In the genomic region with DNA sequence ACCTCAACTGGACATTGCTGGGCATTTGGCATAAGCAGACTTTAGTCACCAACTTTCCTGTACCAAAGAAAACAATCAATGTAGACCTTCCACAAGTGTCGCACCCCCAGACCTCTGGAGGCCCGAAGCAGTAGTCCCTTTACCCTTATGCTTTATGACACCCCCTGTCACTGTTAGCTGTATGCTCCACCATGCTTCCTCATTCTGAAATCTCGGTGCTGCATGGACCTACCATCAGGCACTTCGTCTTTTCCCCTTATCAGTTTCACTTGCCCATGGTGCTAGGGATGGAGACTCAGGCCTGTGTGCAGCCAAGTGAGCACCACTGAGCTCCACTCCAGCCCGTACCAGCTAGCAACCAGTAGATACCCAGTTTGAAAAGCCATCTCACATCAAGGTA, we compare ENCODE assay signal across 10 mouse cellular contexts. TPM values are rescaled to one million over a fixed set of nuclear protein-coding genes. Genes with fewer than 3 reads are reported as not detected.
DNase-seq lines count a peak whose midpoint lies in the region; ATAC-seq and TF ChIP-seq lines count a peak whose summit lies in the region.
"Had no signal": no experiment of that assay in that cellular context is flagged by ENCODE, and none has a peak within 500 bp of the region (broad histone marks: within the 10 kb centered on the region; RNA-seq: fewer than 3 reads in every experiment).

No protein-coding gene starts in this region.

- peak overlapping the region; percentile 87; the same call in 1 of the 2 replicates for H3K4me3 ChIP-seq in heart, adult 2 months
- peak overlapping the region; percentile 76 for H3K4me3 ChIP-seq in G1E (ENCODE audit: low read depth, low read length)
- H3K4me3 ChIP-seq in heart, postnatal 0 days (ENCODE audit: low read depth, low read length): no peak overlapping the region
- H3K4me3 ChIP-seq in liver, embryonic 16.5 days (ENCODE audit: low read depth, low read length): peak overlapping the region; percentile 3; the same call in 1 of the 2 replicates

- no peak overlapping the region for H3K27ac ChIP-seq in heart, adult 2 months
- H3K27ac ChIP-seq in heart, postnatal 0 days (ENCODE audit: low read depth): no peak overlapping the region
- no peak overlapping the region for H3K27ac ChIP-seq in liver, embryonic 16.5 days (ENCODE audit: low read length)

- TF ChIP-seq CTCF in heart, adult 2 months (IDR thresholded peaks at IDR 0.05): no peak
- TF ChIP-seq CTCF in G1E (IDR thresholded peaks at IDR 0.05; ENCODE audit: low read depth, low read length): no peak
- TF ChIP-seq CTCF in heart, postnatal 0 days (IDR thresholded peaks at IDR 0.05; ENCODE audit: low read depth): no peak

- intact Hi-C loops in heart, adult 2 months (cut with DNase I): no loop called here
- intact Hi-C loops in heart, postnatal 10 days (cut with DNase I): no loop called here

- no peak for TF ChIP-seq EP300 in heart, adult 2 months (IDR thresholded peaks at IDR 0.05; ENCODE audit: insufficient read depth, low read depth, low read length)
- no peak for TF ChIP-seq EP300 in heart, postnatal 0 days (IDR thresholded peaks at IDR 0.05; ENCODE audit: low read depth)

- H3K9me3 ChIP-seq in G1E (replicated peaks): no peaks in the 10 kb centered on the region
- no peaks in the 10 kb centered on the region for H3K9me3 ChIP-seq in heart, postnatal 0 days (replicated peaks; ENCODE audit: control insufficient read depth, low read length)
- no peaks in the 10 kb centered on the region for H3K9me3 ChIP-seq in liver, embryonic 16.5 days (replicated peaks; ENCODE audit: control insufficient read depth, low read length)

- 0 out of 2 replicates have a peak overlapping the region, but pooled peaks have one; percentile 73 for H3K4me2 ChIP-seq in heart, postnatal 0 days (ENCODE audit: low read depth, low read length)
- peak overlapping the region; percentile 70 for H3K4me2 ChIP-seq in liver, embryonic 16.5 days (ENCODE audit: low read depth, low read length)

- peaks cover 7% of the 10 kb centered on the region for H3K36me3 ChIP-seq in heart, adult 2 months (ENCODE audit: control insufficient read depth, insufficient read depth, low read length)
- H3K36me3 ChIP-seq in G1E (replicated peaks): peaks cover 60% of the 10 kb centered on the region
- H3K36me3 ChIP-seq in heart, postnatal 0 days (replicated peaks; ENCODE audit: control insufficient read depth, insufficient read depth, low read length): peaks cover 29% of the 10 kb centered on the region
- peaks cover 13% of the 10 kb centered on the region for H3K36me3 ChIP-seq in liver, embryonic 16.5 days (ENCODE audit: control insufficient read depth, insufficient read depth)

- no peak for DNase-seq in heart, adult 2 months
- no peak for DNase-seq in heart, postnatal 10 days
- DNase-seq in G1E (ENCODE audit: low spot score): no peak
- DNase-seq in heart, postnatal 0 days (ENCODE audit: low spot score): no peak
- no peak for DNase-seq in thymus, postnatal 14 days
- DNase-seq in gastrocnemius, postnatal 4 days (ENCODE audit: low spot score in 2 of 2): no peak
- DNase-seq: kidney, adult 2 months; thymus, adult 2 months had no signal

- no peak overlapping the region for H3K9ac ChIP-seq in heart, adult 2 months (ENCODE audit: low read depth, low read length)
- H3K9ac ChIP-seq in heart, postnatal 0 days (replicated peaks; ENCODE audit: low read depth, low read length): no peak overlapping the region
- no peak overlapping the region for H3K9ac ChIP-seq in liver, embryonic 16.5 days (ENCODE audit: low read depth, low read length)

- H3K4me1 ChIP-seq in heart, adult 2 months (ENCODE audit: control insufficient read depth, insufficient read depth, low read length): peaks cover 8% of the 10 kb centered on the region
- peaks cover 62% of the 10 kb centered on the region for H3K4me1 ChIP-seq in G1E (ENCODE audit: insufficient read depth, low read depth, low read length)
- H3K4me1 ChIP-seq in heart, postnatal 0 days (ENCODE audit: control insufficient read depth, insufficient read depth): peaks cover 15% of the 10 kb centered on the region
- peaks cover 19% of the 10 kb centered on the region for H3K4me1 ChIP-seq in liver, embryonic 16.5 days (ENCODE audit: control insufficient read depth, low read depth, low read length)

- H3K27me3 ChIP-seq in heart, adult 2 months (ENCODE audit: control insufficient read depth, insufficient read depth, low read length): no peaks in the 10 kb centered on the region
- H3K27me3 ChIP-seq in G1E (ENCODE audit: insufficient read depth, low read length): peaks cover 6% of the 10 kb centered on the region; the same call in 1 of the 2 replicates
- no peaks in the 10 kb centered on the region for H3K27me3 ChIP-seq in heart, postnatal 0 days (ENCODE audit: control insufficient read depth, insufficient read depth, low read length)
- H3K27me3 ChIP-seq in liver, embryonic 16.5 days (ENCODE audit: control insufficient read depth, insufficient read depth, low read depth, low read length): no peaks in the 10 kb centered on the region

- no peak for TF ChIP-seq POLR2A in heart, adult 2 months (IDR thresholded peaks at IDR 0.05; ENCODE audit: insufficient read depth, low read depth, low read length)

- H3K79me2 ChIP-seq in heart, adult 2 months (replicated peaks; ENCODE audit: control insufficient read depth, insufficient read depth, low read length): no peaks in the 10 kb centered on the region

- 69% methylated on average over 5 of the region's 5 CpGs for WGBS in heart, adult 2 months
- 72% methylated on average over 5 of the region's 5 CpGs for WGBS in heart, postnatal 0 days
- whole genome bisulfite sequencing in liver, embryonic 16.5 days (ENCODE audit: insufficient replicate concordance): 45% methylated on average over 5 of the region's 5 CpGs

- ATAC-seq in G1E (ENCODE audit: extremely low read depth, insufficient number of reproducible peaks, low FRiP score, poor library complexity, severe bottlenecking): no peak
- ATAC-seq in heart, postnatal 0 days (ENCODE audit: insufficient read depth, low read depth): no peak
- ATAC-seq in liver, embryonic 16.5 days (ENCODE audit: low read depth): no peak
- no peak for ATAC-seq in megakaryocyte-erythroid progenitor cell, adult 5-6 weeks (replicated peaks; ENCODE audit: low FRiP score, low TSS enrichment, poor library complexity, severe bottlenecking)

RNA-seq across cellular contexts. Expression of gene Fam69b, which starts 9.8 kb away (rescaled TPM):
- 10 to 100 TPM; 20.0 to 21.1 TPM for total RNA-seq in heart, adult 2 months (2021)
- 45.7 and 47.6 TPM in 2 replicates for polyA plus RNA-seq in heart, adult 2 months (2012; rRNA removed)
- 10 to 100 TPM; 13.8 to 16.8 TPM for total RNA-seq in heart, postnatal 10 days (2021)
- not detected in 2 replicates for total RNA-seq in G1E (2014; fragmentation: Nextera tagmentation)
- 0.22 TPM in 1 of 2 replicates, not detected in the other for total RNA-seq in G1E (2017)
- polyA plus RNA-seq in G1E (2012): not detected in 2 replicates
- total RNA-seq in heart, postnatal 0 days (2014; rRNA removed; ENCODE audit: low replicate concordance): 16.5 and 23.2 TPM in 2 replicates
- 7.7 and 9.7 TPM in 2 replicates for polyA plus RNA-seq in heart, postnatal 0 days (2015; fragmentation: Nextera tagmentation; extraction: Ambion mirVana)
- 0.61 and 1.3 TPM in 2 replicates for polyA plus RNA-seq in liver, embryonic 16.5 days (2015; fragmentation: Nextera tagmentation; extraction: Ambion mirVana)
- total RNA-seq in gastrocnemius, postnatal 4 days (2021): 1 to 10 TPM; 2.6 to 4.0 TPM
- 5.7 and 7.7 TPM in 2 replicates for total RNA-seq in megakaryocyte-erythroid progenitor cell, adult 5-6 weeks (2014; fragmentation: Nextera tagmentation)
- 6.8 and 8.0 TPM in 2 replicates for total RNA-seq in megakaryocyte-erythroid progenitor cell, adult 5-6 weeks (2017)

RNA-seq across cellular contexts. Expression of gene Lcn4, which starts 33.0 kb away (rescaled TPM):
- not detected for total RNA-seq in heart, adult 2 months (2021)
- polyA plus RNA-seq in heart, adult 2 months (2012; rRNA removed): not detected in 2 replicates
- not detected for total RNA-seq in heart, postnatal 10 days (2021)
- not detected in 2 replicates for total RNA-seq in G1E (2014; fragmentation: Nextera tagmentation)
- total RNA-seq in G1E (2017): not detected in 2 replicates
- polyA plus RNA-seq in G1E (2012): not detected in 2 replicates
- total RNA-seq in heart, postnatal 0 days (2014; rRNA removed; ENCODE audit: low replicate concordance): not detected in 2 replicates
- not detected in 2 replicates for polyA plus RNA-seq in heart, postnatal 0 days (2015; fragmentation: Nextera tagmentation; extraction: Ambion mirVana)
- not detected in 2 replicates for polyA plus RNA-seq in liver, embryonic 16.5 days (2015; fragmentation: Nextera tagmentation; extraction: Ambion mirVana)
- total RNA-seq in gastrocnemius, postnatal 4 days (2021): not detected
- total RNA-seq in megakaryocyte-erythroid progenitor cell, adult 5-6 weeks (2014; fragmentation: Nextera tagmentation): not detected in 2 replicates
- not detected in 2 replicates for total RNA-seq in megakaryocyte-erythroid progenitor cell, adult 5-6 weeks (2017)

RNA-seq across cellular contexts. Expression of gene Agpat2, which starts 33.8 kb away (rescaled TPM):
- 10 to 100 TPM; 52.8 to 59.2 TPM for total RNA-seq in heart, adult 2 months (2021)
- 117 and 142 TPM in 2 replicates for polyA plus RNA-seq in heart, adult 2 months (2012; rRNA removed)
- 10 to 100 TPM; 53.3 to 78.7 TPM for total RNA-seq in heart, postnatal 10 days (2021)
- total RNA-seq in G1E (2014; fragmentation: Nextera tagmentation) (4.7 and 6.9 TPM in 2 replicates), G1E (2017) (4.6 and 7.4 TPM in 2 replicates)
- polyA plus RNA-seq in G1E (2012): 6.0 and 6.1 TPM in 2 replicates
- 41.0 and 49.3 TPM in 2 replicates for total RNA-seq in heart, postnatal 0 days (2014; rRNA removed; ENCODE audit: low replicate concordance)
- 23.9 and 24.1 TPM in 2 replicates for polyA plus RNA-seq in heart, postnatal 0 days (2015; fragmentation: Nextera tagmentation; extraction: Ambion mirVana)
- 58.3 and 65.7 TPM in 2 replicates for polyA plus RNA-seq in liver, embryonic 16.5 days (2015; fragmentation: Nextera tagmentation; extraction: Ambion mirVana)
- total RNA-seq in gastrocnemius, postnatal 4 days (2021): 10 to 100 TPM; 12.1 to 19.0 TPM
- 14.8 and 15.2 TPM in 2 replicates for total RNA-seq in megakaryocyte-erythroid progenitor cell, adult 5-6 weeks (2014; fragmentation: Nextera tagmentation)
- 9.9 and 11.8 TPM in 2 replicates for total RNA-seq in megakaryocyte-erythroid progenitor cell, adult 5-6 weeks (2017)

RNA-seq across cellular contexts. Expression of gene Gm20532, which starts 51.6 kb away (rescaled TPM):
- not detected for total RNA-seq in heart, adult 2 months (2021)
- polyA plus RNA-seq in heart, adult 2 months (2012; rRNA removed): not detected in 2 replicates
- under 1 TPM in 1 of 2 experiments, not detected in 1; 0.36 TPM for total RNA-seq in heart, postnatal 10 days (2021)
- total RNA-seq in G1E (2014; fragmentation: Nextera tagmentation): not detected in 2 replicates
- total RNA-seq in G1E (2017): not detected in 2 replicates
- polyA plus RNA-seq in G1E (2012): not detected in 2 replicates
- total RNA-seq in heart, postnatal 0 days (2014; rRNA removed; ENCODE audit: low replicate concordance): not detected in 2 replicates
- not detected in 2 replicates for polyA plus RNA-seq in heart, postnatal 0 days (2015; fragmentation: Nextera tagmentation; extraction: Ambion mirVana)
- not detected in 2 replicates for polyA plus RNA-seq in liver, embryonic 16.5 days (2015; fragmentation: Nextera tagmentation; extraction: Ambion mirVana)
- total RNA-seq in gastrocnemius, postnatal 4 days (2021): not detected
- total RNA-seq in megakaryocyte-erythroid progenitor cell, adult 5-6 weeks (2014; fragmentation: Nextera tagmentation): not detected in 2 replicates
- total RNA-seq in megakaryocyte-erythroid progenitor cell, adult 5-6 weeks (2017): not detected in 2 replicates
- polyA plus RNA-seq: kidney, adult 2 months; thymus, adult 2 months had no signal

RNA-seq across cellular contexts. Expression of gene Egfl7, which starts 58.2 kb away (rescaled TPM):
- total RNA-seq in heart, adult 2 months (2021): 100 to 1,000 TPM; 102 to 111 TPM
- 499 and 610 TPM in 2 replicates for polyA plus RNA-seq in heart, adult 2 months (2012; rRNA removed)
- 100 to 1,000 TPM; 325 to 346 TPM for total RNA-seq in heart, postnatal 10 days (2021)
- 29.6 and 31.9 TPM in 2 replicates for total RNA-seq in G1E (2014; fragmentation: Nextera tagmentation)
- 160 and 228 TPM in 2 replicates for total RNA-seq in G1E (2017)
- polyA plus RNA-seq in G1E (2012): 131 and 136 TPM in 2 replicates
- total RNA-seq in heart, postnatal 0 days (2014; rRNA removed; ENCODE audit: low replicate concordance): 375 and 401 TPM in 2 replicates
- 158 and 159 TPM in 2 replicates for polyA plus RNA-seq in heart, postnatal 0 days (2015; fragmentation: Nextera tagmentation; extraction: Ambion mirVana)
- 50.9 and 54.3 TPM in 2 replicates for polyA plus RNA-seq in liver, embryonic 16.5 days (2015; fragmentation: Nextera tagmentation; extraction: Ambion mirVana)
- total RNA-seq in gastrocnemius, postnatal 4 days (2021): 100 to 1,000 TPM; 132 to 141 TPM
- 88.4 and 89.4 TPM in 2 replicates for total RNA-seq in megakaryocyte-erythroid progenitor cell, adult 5-6 weeks (2014; fragmentation: Nextera tagmentation)
- 31.8 and 63.1 TPM in 2 replicates for total RNA-seq in megakaryocyte-erythroid progenitor cell, adult 5-6 weeks (2017)
